8 mouse cellular contexts compared by ENCODE assay signal in genomic region chr14:103694295-103694694, GRCm38 (mm10). TPM values are rescaled to one million over a fixed set of nuclear protein-coding genes. Genes with fewer than 3 reads are reported as not detected.
A peak's percentile ranks its signal among the peaks of the same experiment; 100 is the strongest.
DNase-seq lines count a peak whose midpoint lies in the region; ATAC-seq lines count a peak whose summit lies in the region.

No protein-coding gene starts in this region.

- intact Hi-C loops in left cerebral cortex, postnatal 14 days (cut with DNase I), result loop anchor here (1.0 to 5.0 kb wide), 3 partner anchors 42 to 144 kb away; partner anchors contain the start of gene Slain1
- intact Hi-C loops in left cerebral cortex, postnatal 10 days (cut with DNase I), result loop anchor here (5.0 to 10.0 kb wide), 2 partner anchors 37 to 139 kb away; no protein-coding TSS in a partner anchor
- intact Hi-C loops in left cerebral cortex, postnatal 4 days (cut with DNase I), result loop anchor here (2.0 to 5.0 kb wide), 2 partner anchors 42 to 143 kb away; partner anchors contain the start of gene Slain1

- ATAC-seq in frontal cortex, adult (ENCODE audit: low TSS enrichment), result peak; percentile 58

- peak; percentile 52 to 68 for DNase-seq in left cerebral cortex, postnatal 14 days (ENCODE audit: low spot score in 2 of 2)
- no peak for DNase-seq in left cerebral cortex, postnatal 10 days (ENCODE audit: extremely low spot score in 1 of 2, low spot score in 2 of 2)
- DNase-seq in Muller cell, postnatal 12 days (ENCODE audit: inconsistent ontology term), result peak; percentile 51
- DNase-seq in cerebellum, adult 18-20 months, result peak; percentile 61 to 75
- DNase-seq in left cerebral cortex, postnatal 4 days, result peak; percentile 44
- peak; percentile 27 to 61 for DNase-seq in natural killer cell, adult 2 months (ENCODE audit: low spot score in 2 of 2)
- DNase-seq in right cerebral cortex, postnatal 4 days, result no peak

RNA-seq across cellular contexts. Expression of gene Slain1, which starts 44.3 kb away (rescaled TPM):
- 10 to 100 TPM; 49.9 to 51.7 TPM for total RNA-seq in left cerebral cortex, postnatal 14 days (2021)
- total RNA-seq in left cerebral cortex, postnatal 10 days (2021), result 10 to 100 TPM; 61.2 to 63.0 TPM
- total RNA-seq in left cerebral cortex, postnatal 4 days (2021), result 10 to 100 TPM; 82.2 to 93.0 TPM

Comparison
In these comparisons a context has a peak if more than half of its experiments do, and no peak if none do; other contexts are left out.
1. DNase-seq: peak in left cerebral cortex, postnatal 14 days (2 of 2), Muller cell, postnatal 12 days (single experiment), cerebellum, adult 18-20 months (2 of 2), left cerebral cortex, postnatal 4 days (single experiment) and natural killer cell, adult 2 months (2 of 2); none in left cerebral cortex, postnatal 10 days (0 of 2) and right cerebral cortex, postnatal 4 days (single experiment).